Mouse (Mus musculus) embryo, embryonic 9.5 days (tissue): Measurements from ENCODE around the gene Dlg2.

Source experiments
- DNase-seq: peaks from one replicate; pipeline ENCODE4 v3.0.0-alpha.2; 2017; ENCODE audit errors: extremely low spot score

Dlg2 gene

DNA sequence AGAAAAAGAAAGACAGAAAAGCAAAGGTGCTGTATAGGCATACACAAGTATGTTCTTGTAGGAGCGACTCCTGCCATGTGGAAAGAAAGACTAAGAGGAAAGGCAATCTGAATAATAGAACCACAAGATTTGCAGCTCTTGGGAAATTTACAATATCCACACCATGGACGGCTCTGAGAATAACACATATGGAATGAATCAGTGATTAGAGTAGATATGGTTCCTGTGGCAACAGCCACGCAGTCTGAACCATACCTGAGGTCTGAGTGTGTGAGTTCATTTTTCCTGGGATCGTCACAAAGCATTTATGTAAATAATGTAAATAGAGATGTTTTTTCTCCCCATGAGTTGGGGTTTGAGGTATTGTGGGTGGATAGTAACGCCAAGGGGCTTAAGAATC is 1247.9 kb downstream of the Dlg2 start:
- no peak for DNase-seq

DNA sequence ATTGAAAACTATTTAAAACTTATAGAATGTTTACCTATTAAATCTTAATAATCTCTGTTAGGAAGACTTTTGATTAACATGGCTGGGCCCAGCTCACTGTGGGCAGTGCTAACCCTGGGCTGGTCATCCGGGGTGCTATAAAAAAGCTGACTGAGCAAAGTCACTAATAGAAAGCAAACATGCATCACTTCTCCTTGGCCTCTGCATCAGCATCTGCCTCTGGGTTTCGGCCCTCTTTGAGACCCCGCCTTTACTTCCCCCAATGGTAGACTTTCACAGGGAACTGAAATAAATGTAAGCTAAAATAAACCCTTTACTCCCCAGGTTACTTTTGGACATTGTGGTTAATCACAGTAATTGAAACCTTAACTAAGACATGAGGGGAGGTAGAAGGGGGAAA is 1264.3 kb downstream of the Dlg2 start:
- no peak for DNase-seq

DNA sequence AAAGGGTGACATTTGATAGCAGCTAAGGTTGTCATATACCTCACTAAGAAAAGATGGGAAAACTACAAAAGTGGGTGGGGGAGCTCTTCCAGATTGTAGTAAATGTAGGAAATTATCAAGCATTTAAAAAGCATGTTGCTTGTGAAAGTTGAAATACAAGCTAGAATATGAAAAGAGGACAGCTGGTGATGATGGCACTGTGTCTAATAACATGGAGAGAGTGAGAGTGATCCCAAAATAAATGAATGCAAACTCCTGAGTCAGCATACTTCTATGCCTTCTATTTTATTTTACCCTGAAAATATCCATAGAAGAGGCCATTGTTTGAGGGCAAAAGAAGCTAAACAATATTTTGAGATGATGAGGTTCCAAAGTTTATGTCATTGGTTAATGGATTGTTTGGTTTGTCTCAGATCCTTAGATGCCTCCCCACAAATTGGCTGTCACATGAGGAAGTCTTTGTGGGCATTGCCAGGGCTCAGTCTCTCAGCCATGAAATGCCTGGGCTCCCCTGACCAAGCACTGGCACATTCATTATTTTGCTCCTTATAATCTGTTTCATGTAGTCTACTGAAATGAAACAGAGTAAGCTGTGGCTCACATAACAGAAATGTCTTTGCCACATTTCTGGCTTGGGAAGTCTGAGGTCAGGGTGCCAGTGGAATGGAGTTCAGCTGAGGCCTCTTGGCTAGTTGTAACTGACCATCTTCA is 1276.8 kb downstream of the Dlg2 start:
- no peak for DNase-seq

DNA sequence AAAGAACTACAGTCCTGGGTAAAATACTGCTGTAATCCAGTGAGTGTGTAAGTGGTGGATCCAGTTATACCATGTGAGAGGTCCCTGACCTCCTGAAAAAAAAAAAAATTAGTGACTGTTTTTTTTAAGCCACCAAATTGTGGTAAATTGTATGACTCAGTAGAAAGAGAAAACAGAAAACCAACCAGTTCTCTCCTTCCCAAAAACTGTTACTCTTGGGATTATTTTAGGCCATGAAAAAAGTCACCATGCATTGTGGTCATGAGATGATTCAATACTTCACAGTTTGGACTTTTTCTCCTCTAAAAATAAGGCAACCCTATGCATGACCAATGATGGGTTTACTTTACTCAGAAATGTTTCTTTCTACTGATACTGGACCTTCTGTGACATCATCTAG is 1291.2 kb downstream of the Dlg2 start:
- no peak for DNase-seq

DNA sequence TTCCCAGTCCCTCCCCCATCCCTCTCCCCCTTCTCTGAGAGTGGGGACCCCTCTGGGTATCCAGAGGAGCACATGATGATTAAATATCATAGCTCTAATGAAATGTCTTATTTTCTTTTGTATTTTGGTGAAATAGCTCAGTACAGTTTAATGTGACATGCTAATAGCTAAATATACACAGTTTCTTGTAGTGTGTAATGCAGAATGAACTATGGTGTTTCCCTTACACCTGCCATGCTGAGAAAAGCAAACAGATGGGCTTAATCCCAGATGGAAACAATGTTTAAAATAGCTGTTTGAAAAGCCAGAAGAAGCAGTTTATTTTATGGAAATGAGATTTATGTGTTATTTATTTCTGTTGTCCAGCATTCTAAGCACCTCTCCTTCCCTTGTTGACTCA is 1302.2 kb downstream of the Dlg2 start:
- no peak for DNase-seq

DNA sequence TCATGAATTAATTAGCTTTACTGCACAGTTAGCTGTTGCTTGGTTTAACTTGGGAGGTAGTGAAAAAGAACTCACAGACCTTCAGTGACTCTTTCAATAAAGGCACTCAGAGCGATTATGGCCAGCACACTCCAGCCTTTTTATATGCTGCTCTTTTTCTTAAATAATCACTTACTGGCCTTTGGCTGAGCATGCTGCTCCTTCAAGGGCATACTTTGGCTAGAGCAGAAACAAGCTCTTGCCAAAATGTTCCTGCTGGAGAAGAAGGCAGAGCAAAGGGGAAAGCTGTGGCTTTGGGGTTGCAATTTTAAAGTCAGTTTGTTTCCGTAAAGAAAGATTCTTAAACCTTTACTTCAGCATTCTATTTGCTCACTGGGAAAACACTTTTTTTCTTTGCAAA is 1308.1 kb downstream of the Dlg2 start:
- no peak for DNase-seq

DNA sequence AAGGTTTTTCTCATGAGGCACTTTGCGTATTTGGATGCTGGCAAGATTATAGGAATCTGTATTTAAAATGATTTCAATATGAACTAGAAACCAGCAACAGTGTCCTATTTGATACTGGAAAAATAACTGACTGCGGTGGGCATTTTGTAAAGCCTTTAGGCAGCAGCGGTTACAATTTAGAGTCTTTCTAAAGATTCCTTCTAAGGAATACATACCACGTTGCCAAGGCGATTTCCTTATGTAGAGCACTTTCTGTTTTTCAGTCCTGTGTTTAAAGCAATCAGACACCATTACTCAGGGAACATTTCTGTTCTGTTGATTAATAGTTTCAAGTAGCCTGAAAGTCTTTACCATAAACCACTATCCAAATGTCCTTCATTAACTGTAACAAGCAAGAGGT is 1309.0 kb downstream of the Dlg2 start:
- no peak for DNase-seq

DNA sequence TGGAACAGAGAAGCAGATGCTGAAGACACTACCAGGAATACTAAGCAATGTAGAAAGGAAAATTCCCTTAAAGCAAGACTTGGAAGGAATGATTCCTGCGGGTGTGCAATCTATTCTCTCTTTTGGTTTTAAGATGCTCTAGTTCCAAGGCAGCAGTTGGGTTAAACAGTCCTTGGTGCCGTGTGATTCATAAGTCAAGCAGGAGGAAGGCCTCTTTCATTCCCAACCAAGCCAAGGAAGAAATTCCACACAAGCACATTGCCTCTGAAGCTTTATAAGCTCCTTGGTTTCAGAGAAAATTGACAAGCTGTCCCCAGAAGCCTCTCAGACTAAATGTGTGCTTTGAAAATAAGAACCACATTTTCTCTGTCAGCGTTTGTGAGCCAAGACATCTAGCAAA is 1309.4 kb downstream of the Dlg2 start:
- no peak for DNase-seq

DNA sequence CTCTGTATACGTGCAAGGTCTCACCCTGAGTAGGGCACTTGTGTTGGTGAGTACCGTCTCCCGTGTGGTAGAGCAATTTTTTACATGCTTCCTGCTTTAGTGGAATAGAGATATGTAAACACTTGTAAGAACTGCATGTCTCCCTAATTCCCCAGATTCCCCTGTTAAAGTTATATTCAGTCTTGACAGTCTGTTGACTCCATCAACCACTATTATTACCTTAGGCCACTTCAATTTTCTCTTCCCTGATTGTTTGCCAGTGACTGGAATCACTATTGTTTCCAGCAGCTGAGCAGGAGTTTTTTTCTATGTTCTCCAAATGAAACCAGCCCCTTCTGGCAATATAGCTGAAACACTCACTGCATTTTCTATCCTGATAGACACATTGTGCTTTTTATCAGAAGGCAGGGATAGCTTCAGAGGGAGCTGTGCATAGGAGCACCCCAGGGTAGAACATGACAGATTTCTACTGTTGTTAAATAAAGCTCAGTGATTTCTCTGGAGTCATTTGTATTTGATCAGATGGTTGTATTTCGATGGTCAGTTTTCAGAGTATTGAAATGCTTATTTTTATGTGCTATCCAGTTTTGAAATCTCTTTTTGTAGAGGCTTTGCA is 1314.6 kb downstream of the Dlg2 start:
- DNase-seq = no peak

DNA sequence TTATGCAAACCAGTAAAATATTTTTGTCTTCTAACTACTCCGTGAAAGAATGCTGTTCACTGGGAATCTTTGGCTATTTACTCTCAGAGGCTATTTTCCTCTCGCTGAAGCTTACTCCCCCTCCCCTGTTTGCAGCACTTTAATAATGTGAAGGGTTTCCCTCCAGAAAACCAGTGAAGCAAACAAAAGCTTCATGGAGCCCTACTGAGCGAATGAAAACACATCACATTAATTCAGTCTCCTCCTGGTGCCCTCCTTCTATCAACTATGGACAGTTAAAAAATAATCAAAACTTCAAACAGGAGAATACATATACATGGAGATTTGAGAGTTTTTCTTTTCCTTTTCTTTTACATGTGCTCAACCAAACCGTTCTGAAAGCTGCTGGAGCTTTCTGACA is 1330.2 kb downstream of the Dlg2 start:
- DNase-seq = no peak

DNA sequence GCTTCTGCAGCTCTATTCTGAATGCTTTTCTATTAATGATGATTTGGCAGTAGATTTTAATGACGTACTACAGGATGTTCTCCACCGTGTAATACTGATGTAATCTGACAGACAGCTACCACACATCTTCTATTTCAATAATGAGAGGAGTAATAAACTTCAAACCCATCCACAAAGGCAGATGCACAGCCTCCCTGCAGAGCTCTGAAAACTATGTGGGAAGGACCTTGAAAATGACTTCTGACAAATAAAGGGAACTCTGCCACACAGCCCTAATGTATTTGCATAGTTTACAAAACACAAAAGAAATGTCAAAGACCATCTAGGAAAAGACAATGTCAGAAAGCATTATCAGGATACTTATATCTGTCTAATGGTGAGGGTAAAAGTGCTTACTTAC is 1334.3 kb downstream of the Dlg2 start:
- DNase-seq = no peak

DNA sequence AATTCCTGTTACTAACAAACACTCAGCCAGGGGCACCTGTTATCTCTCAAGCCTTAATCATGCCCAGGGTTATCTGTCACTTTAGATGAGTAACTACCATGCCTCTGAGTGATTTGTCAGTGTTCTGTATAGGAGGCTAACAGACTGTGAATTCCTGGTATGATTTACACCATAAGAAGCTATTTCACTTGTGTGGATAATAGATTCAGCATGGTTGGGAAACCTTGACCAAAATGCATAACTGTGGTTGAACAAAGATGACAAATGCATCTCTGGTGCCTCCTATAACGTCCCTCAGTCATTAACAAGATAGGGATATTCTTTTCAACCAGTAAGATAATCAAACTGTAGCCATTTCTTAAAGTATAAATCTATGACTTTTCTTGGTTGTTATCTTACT is 1341.5 kb downstream of the Dlg2 start:
- DNase-seq = no peak

DNA sequence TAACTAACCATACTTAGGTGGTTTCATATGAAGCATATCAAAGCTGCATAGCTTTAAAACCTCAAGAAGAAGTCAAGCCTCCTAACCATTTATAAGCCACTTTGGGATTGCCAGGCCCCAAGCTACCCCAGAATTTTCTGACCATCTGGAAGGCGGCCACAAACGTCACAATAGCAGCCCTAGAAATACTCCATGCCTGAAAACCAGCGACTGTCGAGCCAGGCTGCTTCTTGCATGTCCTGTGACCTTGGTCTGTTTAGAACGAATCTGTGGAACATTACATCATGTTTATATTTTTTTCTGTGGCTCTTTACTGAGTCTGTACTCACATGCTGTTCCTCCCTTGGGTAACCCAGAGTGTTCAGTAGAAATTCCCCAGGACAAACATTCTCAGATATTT is 1355.7 kb downstream of the Dlg2 start:
- no peak for DNase-seq

DNA sequence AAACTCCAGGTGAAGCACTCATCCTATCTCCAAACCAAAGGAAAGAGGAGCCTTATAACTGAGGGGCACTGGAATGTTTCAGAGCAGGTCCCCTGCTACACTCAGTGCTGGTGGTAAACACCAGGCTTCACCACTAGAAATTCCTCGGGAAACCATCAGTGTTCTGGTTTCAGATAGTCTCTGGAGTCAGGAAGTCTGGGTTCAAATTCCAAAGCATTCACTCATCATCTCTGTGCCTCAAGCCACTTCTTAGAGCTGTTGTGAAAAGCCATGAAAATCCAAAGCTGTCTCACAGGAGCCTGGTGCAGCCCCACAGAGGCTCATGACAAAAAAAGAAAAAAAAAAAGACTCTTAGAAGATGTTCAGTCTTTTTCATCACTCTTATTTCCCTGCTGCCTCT is 1369.3 kb downstream of the Dlg2 start:
- no peak for DNase-seq

DNA sequence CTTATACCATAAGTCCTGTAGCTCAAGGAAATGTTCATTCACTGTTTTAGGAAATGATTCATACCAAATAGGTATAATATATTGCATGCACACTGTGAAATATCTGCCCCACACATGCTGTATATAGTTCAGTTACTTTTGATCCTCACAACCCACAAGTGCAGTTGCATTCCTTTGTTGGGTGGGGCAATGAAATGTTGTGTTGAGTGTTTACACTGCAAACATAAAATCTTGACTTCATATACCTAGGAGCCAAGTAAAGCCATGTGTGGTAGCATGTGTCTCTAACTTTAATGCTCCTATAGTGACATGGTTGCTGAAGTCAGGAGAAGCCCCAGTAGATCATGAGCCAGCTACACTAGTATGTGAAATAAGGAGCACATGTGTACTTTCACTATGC is 1372.9 kb downstream of the Dlg2 start:
- no peak for DNase-seq

DNA sequence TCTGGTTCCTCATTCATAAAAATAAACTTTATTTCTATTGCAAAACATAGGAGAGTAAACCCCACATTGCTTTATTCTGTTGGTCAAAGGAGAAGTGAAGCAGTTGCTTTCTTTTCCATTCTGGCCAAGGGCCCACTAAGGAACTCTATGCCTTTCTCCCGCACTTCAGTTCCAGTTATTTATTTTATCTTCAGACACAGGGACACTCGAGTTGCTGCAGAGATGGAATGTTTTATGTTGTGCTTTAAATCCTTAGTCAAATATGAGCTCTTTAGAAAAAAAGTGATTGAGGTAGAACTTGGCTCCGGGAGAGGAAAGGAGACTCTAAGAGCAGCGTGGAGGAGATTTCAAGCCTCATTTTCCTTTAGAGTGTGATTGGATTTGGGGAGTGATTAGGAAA is 1377.2 kb downstream of the Dlg2 start:
- DNase-seq = no peak

DNA sequence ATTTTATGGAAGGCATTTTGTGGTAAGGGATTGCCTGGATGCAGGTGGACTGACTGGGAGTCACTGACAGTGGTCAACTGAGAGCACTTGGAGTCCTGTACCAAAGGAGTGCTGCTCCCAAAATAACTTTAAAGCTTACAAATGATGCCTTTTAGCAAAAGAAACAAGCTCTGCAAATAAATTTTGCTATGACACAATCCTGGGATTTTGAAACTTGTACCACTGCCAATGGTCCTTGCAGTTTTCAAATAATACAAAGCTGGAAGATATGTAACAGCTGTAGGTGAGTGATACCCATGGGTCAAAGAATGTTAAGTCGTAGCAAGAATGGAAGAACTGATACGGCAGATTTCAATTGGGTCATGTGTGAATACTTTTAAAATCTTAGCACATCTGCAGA is 1380.5 kb downstream of the Dlg2 start:
- no peak for DNase-seq

DNA sequence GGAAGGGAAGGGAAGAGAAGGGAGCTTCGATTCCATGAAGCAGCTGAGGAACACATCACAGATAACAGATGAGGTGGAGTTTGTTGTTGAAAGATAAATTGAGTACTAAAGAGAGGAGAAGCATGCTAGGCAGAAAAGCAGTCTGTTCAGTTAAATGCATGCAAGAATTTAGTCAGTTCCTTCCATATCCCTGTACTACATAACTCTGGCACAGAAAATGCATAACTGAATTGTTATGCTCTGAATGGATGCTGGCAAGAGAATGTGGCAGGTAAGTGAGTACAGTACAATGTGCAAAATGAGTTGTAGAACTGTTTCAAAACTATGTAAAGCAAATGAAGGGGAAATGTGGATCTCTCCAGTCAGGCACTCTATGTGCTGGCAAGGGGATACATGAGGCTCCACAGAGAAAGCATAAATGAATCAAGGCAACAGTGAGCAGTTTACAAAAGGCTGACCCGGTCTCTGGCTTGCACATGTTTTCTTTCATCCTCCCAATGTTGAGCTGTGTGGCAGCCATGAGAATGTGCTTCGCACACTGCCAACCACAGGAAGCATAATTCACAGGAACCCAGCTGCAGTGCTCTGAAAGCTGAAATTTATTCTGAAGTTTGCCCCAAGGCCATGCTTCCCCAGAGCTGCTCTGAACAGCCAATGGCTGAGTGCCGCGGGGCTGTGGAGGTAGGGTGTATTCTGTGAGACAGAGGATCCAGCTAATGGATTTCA is 1386.5 kb downstream of the Dlg2 start:
- DNase-seq = no peak

DNA sequence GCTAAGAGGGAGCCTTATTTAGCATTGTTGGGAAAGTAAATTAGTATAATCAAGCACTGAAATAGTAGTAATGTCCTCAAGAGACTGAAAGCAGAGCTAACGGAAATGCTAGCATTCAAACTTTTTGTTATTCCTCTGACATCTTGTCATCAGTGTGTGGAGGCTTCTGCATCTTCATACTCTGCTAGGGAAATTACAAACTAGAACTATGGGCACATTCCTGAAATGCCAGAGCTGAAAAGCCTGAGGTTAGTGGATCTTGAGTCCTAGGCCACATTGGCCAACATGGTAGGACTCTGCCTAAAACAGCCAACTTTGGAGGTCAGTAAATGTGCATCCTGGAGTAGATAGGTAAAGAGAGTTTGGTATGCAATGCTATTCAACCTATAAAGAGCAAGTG is 1392.4 kb downstream of the Dlg2 start:
- DNase-seq = no peak

DNA sequence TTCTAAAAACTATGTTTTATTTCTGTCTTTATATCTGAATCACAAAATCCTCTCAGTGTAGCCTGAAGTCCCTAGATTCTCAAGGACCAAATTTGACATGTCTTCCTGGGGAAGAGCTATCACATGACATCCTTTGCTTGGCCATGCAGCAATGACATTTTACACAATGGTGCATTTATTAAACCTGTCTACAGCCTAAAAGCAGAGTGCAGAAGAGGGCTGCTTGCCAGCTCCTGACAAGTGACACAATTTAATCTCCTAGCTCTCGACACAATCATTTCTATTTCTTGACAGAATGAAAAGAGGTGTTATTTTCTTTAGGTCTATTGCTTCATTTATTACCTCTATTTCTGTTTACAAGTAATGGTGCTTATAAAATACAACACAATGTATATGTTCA is 1400.4 kb downstream of the Dlg2 start:
- no peak for DNase-seq

DNA sequence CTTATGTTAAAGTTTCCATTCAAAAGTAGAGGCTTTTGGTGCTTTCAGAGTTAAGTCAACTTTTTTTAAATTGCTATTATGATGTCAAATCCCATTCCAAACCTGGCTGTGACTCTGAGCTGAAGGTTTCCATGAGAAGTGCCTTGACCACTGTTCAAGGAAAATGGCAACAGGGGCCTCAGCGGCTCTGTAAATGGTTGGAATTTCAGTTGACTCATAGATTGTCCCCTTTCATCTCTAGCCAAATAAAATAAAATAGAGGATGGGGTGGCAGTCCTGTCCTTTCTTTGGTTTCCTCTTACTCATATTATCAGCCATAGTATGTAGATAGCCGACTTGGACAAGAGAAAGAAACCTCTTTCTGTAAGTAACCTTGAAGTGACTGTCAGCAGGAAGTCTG is 1401.3 kb downstream of the Dlg2 start:
- no peak for DNase-seq

DNA sequence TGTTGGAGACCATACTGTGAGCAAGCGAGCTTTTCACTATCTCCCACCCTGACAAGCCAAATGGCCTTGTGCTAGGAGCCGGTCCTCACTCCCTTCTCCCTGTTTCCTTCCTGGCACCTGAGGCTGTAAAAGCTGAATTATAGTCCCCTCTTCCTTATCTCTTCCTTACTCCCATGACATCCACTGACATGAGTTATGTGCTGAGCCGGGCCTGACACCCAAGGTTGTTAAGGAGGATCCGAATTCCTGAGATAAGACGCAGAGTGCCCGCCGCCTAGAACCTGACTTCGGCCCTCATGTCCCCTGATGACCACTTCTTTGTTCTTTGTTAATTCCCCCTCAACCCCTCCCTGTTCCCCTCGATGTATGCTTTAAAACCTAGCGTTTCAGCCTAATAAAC is 1409.9 kb downstream of the Dlg2 start:
- no peak for DNase-seq

DNA sequence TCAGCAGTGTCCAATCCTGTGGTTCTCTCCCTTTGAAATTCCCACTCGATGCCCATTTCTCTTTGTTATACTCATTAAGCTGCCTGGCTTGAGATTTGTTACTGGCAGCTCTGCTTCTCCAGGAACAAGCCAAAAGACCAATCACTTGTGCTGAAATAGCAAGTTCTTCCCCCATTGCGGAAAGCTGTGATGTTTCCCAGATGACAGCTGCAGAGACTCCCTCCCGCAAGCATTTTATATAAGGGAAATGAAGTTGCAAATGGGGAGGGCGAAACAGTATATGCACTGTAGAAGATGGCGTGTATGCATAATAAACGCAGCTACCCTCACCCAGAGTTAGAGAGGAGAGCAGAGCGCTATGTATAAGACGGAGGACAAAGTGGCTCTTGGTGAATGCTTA is 1417.5 kb downstream of the Dlg2 start:
- DNase-seq = no peak
